Mouse (Mus musculus): Measurements from ENCODE around the gene Hoxb6.

DNA sequence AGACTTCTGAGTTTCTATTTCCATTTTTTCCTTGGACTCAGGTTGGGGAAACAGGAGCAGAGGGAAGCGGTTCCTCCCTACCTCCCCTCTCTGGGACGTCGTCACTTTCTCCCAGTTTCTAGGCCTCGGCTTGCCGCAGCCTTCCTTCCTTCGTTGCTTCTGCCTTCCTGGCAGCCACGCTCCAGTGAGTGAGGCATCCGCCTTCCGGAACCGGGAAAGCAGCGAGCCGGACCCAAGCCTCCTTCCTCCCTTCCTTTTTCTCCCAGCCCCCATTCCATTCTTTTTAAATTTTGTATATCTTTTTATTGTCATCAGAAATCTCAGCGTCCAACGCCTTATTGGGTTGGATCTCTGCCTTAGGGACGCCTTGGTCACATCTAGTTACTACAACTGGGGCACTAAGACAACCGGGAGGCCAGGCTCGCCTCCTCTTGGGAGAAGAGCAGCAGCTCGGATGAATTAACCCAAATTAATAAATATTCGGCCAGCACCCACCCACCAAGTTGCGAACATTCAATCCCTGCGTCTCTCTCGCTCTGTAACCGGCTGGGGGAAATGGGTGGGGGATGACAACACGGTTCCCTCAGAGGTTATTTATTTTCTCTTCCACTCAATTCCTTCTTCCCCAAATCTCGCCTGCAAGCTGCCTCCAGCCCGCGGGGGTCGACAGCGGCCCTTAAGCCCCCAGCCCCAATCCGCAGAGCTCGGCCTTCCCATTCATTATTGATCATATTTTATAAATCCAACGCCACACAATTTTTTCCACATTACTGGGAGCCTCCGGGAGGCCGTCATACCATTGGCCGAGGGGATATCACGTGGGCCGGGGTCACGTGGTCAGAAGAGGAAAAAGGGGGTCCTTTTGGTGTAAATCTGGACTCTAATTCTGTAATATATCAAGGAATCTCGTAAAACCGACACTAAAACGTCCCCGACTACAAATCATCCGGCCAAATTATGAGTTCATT lies 6.2 kb upstream of the Hoxb6 start, which contains the start of gene Hoxb7:
- no peak for TF ChIP-seq POLR2A (IDR thresholded peaks at IDR 0.05; ENCODE audit: borderline replicate concordance, low read depth, low read length)
- no peak for TF ChIP-seq CTCF (IDR thresholded peaks at IDR 0.05; ENCODE audit: low read depth, low read length)
